Mouse (Mus musculus) small intestine, adult 2 months (tissue): Measurements from ENCODE around the gene Slc1a4. TPM values are rescaled to one million over a fixed set of nuclear protein-coding genes. Genes with fewer than 3 reads are reported as not detected.

Source experiments
- H3K27ac ChIP-seq: fragments of 200-500 bp; 2 replicates; pipeline ENCODE4 v1.5.1; 2012; ENCODE audit warnings: low read depth, low read length, control low read depth, inconsistent platforms; ENCODE audit not compliant: insufficient read depth
- H3K27me3 ChIP-seq: fragments of 200-500 bp; 2 replicates; pipeline ENCODE4 v1.6.1; 2012; ENCODE audit warnings: mild to moderate bottlenecking, moderate library complexity, low read length, inconsistent platforms; ENCODE audit not compliant: control insufficient read depth, insufficient read depth
- H3K36me3 ChIP-seq: fragments of 200-500 bp; 2 replicates; pipeline ENCODE4 v1.6.1; 2012; ENCODE audit warnings: mild to moderate bottlenecking, low read length, control low read depth, inconsistent platforms; ENCODE audit not compliant: control insufficient read depth, insufficient read depth
- H3K4me1 ChIP-seq: fragments of 200-500 bp; 2 replicates; pipeline ENCODE4 v1.6.1; 2012; ENCODE audit warnings: low read length, inconsistent platforms, mixed read lengths; ENCODE audit not compliant: control insufficient read depth, insufficient read depth, insufficient read length
- H3K4me3 ChIP-seq: fragments of 200-500 bp; 2 replicates; pipeline ENCODE4 v1.5.1; 2012; ENCODE audit warnings: low read depth, mild to moderate bottlenecking, control low read depth, inconsistent platforms, low read length, moderate library complexity
- CTCF ChIP-seq: fragments of 200-500 bp; IDR thresholded peaks from 2 replicates; pipeline ENCODE4 v1.5.1; 2012; ENCODE audit warnings: low read depth, mild to moderate bottlenecking, control low read depth, inconsistent platforms, low read length, moderate library complexity, mixed read lengths; ENCODE audit not compliant: insufficient replicate concordance, insufficient read length; ENCODE audit errors: extremely low read depth
- POLR2A ChIP-seq: fragments of 200-500 bp; IDR thresholded peaks from 2 replicates; pipeline ENCODE4 v1.6.1; 2012; ENCODE audit warnings: low read depth, mild to moderate bottlenecking, control low read depth, inconsistent platforms, low read length, moderate library complexity
- WGBS: fragments of 180-500 bp; shearing (Covaris S2); methylation state at CpG from one replicate; pipeline ENCODE4 v1.1.7; 2018; 5-methylcytosine and 5-hydroxymethylcytosine counted together
- polyA plus RNA-seq: library from polyadenylated mRNA; depleted of rRNA; stranded (reverse); fragments of >200 nt; gene quantifications from 2 replicates; pipeline ENCODE4 v1.2.3, GENCODE M21; 2012

The Slc1a4 gene
- polyA plus RNA-seq, 1 experiment, result 4.3 TPM

DNA sequence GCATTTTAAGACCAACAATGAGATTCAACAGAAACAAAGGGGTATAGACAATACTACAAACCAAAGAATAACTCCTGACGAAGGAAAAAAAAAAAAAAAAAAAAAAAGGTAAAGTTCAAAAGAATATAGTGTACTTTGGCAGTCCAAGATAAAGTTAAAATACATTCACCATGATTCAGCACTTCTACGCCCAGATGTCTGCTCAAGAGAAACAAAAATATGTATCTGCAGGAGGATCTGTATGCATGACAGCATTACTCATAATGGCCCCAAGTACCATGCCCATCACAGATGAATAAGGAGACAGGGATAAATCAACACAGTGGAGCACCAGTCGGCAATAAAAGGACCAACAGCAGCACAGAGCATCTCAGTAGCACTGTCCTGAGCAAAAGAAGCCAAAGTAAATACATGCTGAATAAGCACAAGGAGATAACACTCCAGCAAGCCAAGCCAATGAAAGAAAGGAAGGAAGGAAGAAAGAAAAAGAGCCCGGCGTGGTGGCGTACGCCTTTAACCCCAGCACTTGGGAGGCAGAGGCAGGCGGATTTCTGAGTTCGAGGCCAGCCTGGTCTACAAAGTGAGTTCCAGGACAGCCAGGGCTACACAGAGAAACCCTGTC, 7.3 kb downstream of the Slc1a4 start:
- Histone ChIP-seq H3K27me3 (no peaks in the 10 kb centered on the region), H3K27ac (no peak overlapping the region), H3K4me3 (no peak overlapping the region), H3K36me3 (no peaks in the 10 kb centered on the region), H3K4me1 (peaks cover 2% of the 10 kb centered on the region; the same call in 1 of the 2 replicates)
- WGBS, result 79% methylated on average over 9 of the region's 9 CpGs
- TF ChIP-seq POLR2A (no peak), CTCF (no peak)

DNA sequence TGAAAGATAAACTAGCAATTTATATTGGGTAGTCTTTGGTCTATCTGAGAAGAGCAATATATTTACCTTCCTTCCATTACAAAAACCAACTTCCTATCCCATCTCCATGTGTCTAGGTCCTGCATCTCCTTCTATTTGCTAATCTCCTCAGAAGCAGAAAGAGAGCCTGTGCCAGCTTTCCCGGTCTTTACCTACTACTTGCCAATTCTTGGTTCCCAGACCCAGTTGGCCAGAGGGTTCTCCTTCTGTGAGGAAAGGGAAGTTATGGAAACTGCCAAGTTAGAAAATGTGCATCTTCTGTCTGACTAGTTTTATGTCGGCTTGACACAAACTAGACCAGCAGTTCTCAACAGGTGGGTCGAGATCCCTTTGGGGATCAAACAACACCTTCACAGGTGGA, 8.5 kb downstream of the Slc1a4 start:
- TF ChIP-seq CTCF (no peak), POLR2A (no peak)

GRCm38 (mm10) chr11:20322366-20322765, 10.1 kb downstream of the Slc1a4 start:
- 96% methylated on average over 3 of the region's 3 CpGs for WGBS
- Histone ChIP-seq H3K27me3 (no peaks in the 10 kb centered on the region), H3K4me3 (no peak overlapping the region), H3K36me3 (no peaks in the 10 kb centered on the region), H3K27ac (no peak overlapping the region), H3K4me1 (no peaks in the 10 kb centered on the region)
- TF ChIP-seq CTCF (no peak), POLR2A (no peak)

More for the DNA sequence above, 8.5 kb downstream of the Slc1a4 start:
- H3K27me3 ChIP-seq, result no peaks in the 10 kb centered on the region
- no peaks in the 10 kb centered on the region for H3K4me1 ChIP-seq
- no peak overlapping the region for H3K27ac ChIP-seq
- H3K4me3 ChIP-seq, result no peak overlapping the region
- 93% methylated on average over 3 of the region's 3 CpGs for WGBS
- no peaks in the 10 kb centered on the region for H3K36me3 ChIP-seq

GRCm38 (mm10) chr11:20320661-20321060, 11.9 kb downstream of the Slc1a4 start:
- H3K4me3 ChIP-seq, result no peak overlapping the region
- 77% methylated on average over 3 of the region's 3 CpGs for WGBS
- no peak overlapping the region for H3K27ac ChIP-seq
- H3K27me3 ChIP-seq, result no peaks in the 10 kb centered on the region
- no peaks in the 10 kb centered on the region for H3K36me3 ChIP-seq
- no peaks in the 10 kb centered on the region for H3K4me1 ChIP-seq
- TF ChIP-seq CTCF, result no peak
- TF ChIP-seq POLR2A, result no peak

DNA sequence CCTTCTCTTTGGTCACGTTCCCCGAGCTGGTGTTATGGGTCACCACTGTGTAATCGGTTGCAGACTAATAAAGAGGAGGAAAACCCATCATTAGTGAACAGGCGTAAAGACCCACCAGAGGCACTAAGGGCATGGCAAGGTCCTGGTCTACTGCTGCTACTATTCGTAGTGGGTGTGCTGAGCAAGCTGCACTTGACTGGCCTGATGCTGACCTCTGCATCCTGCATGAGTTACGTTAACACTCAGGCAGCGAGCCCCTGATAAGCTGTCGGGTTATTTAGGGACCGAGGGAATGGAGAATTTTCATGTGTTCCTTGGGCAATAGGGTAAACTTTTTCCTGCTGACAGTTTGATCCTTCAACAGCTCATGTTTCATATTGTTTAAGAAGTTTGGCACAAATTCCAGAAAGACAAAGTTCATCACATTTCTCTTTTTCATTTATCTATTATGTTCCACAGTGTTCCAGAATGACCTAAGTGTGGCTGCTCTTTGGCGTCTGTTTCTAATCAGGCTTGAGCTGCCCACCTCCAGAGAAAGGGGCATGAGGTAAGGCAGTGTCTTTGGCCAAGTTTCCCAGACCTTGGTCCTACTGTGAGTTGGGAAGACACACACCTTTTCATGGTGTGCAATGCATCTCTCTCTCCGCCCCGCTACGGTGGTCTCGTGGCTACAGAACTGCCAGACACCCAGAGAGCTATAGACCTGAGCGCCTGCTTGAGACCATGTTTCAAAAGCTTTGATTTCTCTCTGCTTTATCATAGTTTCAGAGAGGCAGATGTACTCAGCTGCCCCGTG, 13.7 kb downstream of the Slc1a4 start:
- no peak overlapping the region for H3K4me3 ChIP-seq
- TF ChIP-seq CTCF, result no peak
- no peak for TF ChIP-seq POLR2A
- H3K27ac ChIP-seq, result no peak overlapping the region
- H3K36me3 ChIP-seq, result no peaks in the 10 kb centered on the region
- WGBS, result 83% methylated on average over 16 of the region's 16 CpGs
- no peaks in the 10 kb centered on the region for H3K27me3 ChIP-seq
- H3K4me1 ChIP-seq, result no peaks in the 10 kb centered on the region

DNA sequence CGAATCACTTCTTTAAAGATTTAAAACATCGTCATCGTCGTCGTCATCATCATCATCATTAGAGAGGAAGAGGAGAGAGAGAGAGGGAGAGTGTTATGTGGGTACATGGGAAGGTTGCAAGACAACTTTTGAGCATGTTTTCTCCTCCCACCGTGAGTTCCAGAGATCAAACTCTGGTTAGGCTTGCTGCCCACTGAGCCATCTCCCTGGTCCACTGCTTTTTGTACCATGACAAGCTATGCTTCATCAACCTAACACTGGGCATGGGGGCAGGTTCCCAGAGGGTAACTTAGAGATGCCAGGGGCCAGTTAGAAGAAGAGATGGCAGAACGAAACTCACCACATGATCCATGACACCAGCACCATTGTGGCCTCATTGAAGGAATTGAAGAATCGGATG, 18.9 kb downstream of the Slc1a4 start:
- H3K36me3 ChIP-seq, result no peaks in the 10 kb centered on the region
- H3K4me1 ChIP-seq, result no peaks in the 10 kb centered on the region
- WGBS, result 93% methylated on average over 8 of the region's 8 CpGs
- no peak overlapping the region for H3K4me3 ChIP-seq
- H3K27ac ChIP-seq, result no peak overlapping the region
- no peaks in the 10 kb centered on the region for H3K27me3 ChIP-seq
- TF ChIP-seq CTCF (no peak), POLR2A (no peak)

GRCm38 (mm10) chr11:20309044-20309443, 23.5 kb downstream of the Slc1a4 start:
- H3K4me1 ChIP-seq, result no peaks in the 10 kb centered on the region
- H3K27me3 ChIP-seq, result no peaks in the 10 kb centered on the region
- H3K36me3 ChIP-seq, result no peaks in the 10 kb centered on the region
- WGBS, result 79% methylated on average over 5 of the region's 5 CpGs
- H3K27ac ChIP-seq, result 0 out of 2 replicates have a peak overlapping the region, but pooled peaks have one; percentile 21
- no peak overlapping the region for H3K4me3 ChIP-seq
- TF ChIP-seq CTCF (no peak), POLR2A (no peak)
